Mouse (Mus musculus): ENCODE results near the gene Trim14. TPM values are rescaled to one million over a fixed set of nuclear protein-coding genes. Genes with fewer than 3 reads are reported as not detected.
"Not testable (repeated sequence)": the region's sequence is repeated elsewhere in the genome, so short reads cannot be mapped to it uniquely, and the experiment has no call there.

Gene Trim14
- polyA plus RNA-seq, 1 experiment from 2014 or later, result 8.2 TPM

DNA sequence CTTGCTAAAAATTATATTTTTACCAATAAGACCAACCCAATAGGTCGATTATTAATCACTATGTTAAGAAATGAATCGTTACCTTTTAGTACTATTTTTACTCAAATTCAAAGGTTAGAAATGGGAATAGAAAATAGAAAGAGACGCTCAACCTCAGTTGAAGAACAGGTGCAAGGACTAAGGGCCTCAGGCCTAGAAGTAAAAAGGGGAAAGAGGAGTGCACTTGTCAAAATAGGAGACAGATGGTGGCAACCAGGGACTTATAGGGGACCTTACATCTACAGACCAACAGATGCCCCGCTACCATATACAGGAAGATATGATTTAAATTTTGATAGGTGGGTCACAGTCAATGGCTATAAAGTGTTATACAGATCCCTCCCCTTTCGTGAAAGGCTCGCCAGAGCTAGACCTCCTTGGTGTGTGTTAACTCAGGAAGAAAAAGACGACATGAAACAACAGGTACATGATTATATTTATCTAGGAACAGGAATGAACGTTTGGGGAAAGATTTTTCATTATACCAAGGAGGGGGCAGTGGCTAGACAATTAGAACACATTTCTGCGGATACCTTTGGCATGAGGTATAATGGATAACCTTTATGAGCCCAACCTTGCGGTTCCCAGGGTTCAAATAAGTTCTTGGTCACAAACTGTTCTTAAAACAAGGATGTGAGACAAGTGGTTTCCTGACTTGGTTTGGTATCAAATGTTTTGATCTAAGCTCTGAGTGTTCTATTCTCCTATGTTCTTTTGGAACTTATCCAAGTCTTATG, 39.8 kb upstream of the Trim14 start:
- not testable (repeated sequence) for H3K4me2 ChIP-seq (ENCODE audit: low read depth, low read length); H3K9ac ChIP-seq (ENCODE audit: low read depth, low read length); H3K27ac ChIP-seq (ENCODE audit: low read length); H3K9me3 ChIP-seq (replicated peaks; ENCODE audit: control insufficient read depth, low read length); H3K4me1 ChIP-seq (ENCODE audit: control insufficient read depth, low read depth, low read length); H3K27me3 ChIP-seq (ENCODE audit: control insufficient read depth, insufficient read depth, low read depth, low read length); H3K4me3 ChIP-seq (ENCODE audit: low read depth, low read length); ATAC-seq (ENCODE audit: low read depth); H3K36me3 ChIP-seq (ENCODE audit: control insufficient read depth, insufficient read depth)
- WGBS (ENCODE audit: insufficient replicate concordance), result 24% methylated on average over 6 of the region's 10 CpGs

DNA sequence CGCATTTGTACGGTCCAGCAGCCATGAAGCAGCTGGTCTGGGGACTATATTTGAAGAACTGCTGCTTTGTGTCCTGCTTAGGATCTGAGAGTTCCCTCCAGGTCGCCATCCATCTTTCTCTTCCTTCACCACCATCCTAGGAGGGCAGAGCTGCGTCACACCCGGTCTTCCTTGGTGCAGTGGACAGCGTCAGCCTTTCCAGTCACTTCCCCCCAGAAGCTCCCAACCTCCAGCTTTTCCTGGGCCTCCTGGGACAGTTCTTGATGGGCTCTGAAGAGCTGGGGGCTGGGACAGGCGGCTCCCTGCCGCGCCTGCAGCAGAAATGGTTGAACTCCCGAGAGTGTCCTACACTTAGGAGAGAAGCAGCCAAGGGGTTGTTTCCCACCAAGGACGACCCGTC, 38.9 kb upstream of the Trim14 start:
- Histone ChIP-seq H3K9ac (ENCODE audit: low read depth, low read length) (no peak overlapping the region), H3K4me1 (ENCODE audit: control insufficient read depth, low read depth, low read length) (peaks cover 5% of the 10 kb centered on the region), H3K4me2 (ENCODE audit: low read depth, low read length) (no peak overlapping the region), H3K36me3 (ENCODE audit: control insufficient read depth, insufficient read depth) (no peaks in the 10 kb centered on the region), H3K9me3 (replicated peaks; ENCODE audit: control insufficient read depth, low read length) (no peaks in the 10 kb centered on the region), H3K27me3 (ENCODE audit: control insufficient read depth, insufficient read depth, low read depth, low read length) (no peaks in the 10 kb centered on the region), H3K27ac (ENCODE audit: low read length) (peak overlapping the region; percentile 50; the same call in 1 of the 2 replicates), H3K4me3 (ENCODE audit: low read depth, low read length) (no peak overlapping the region)
- WGBS (ENCODE audit: insufficient replicate concordance), result 19% methylated on average over 10 of the region's 12 CpGs
- ATAC-seq (ENCODE audit: low read depth), result no peak

DNA sequence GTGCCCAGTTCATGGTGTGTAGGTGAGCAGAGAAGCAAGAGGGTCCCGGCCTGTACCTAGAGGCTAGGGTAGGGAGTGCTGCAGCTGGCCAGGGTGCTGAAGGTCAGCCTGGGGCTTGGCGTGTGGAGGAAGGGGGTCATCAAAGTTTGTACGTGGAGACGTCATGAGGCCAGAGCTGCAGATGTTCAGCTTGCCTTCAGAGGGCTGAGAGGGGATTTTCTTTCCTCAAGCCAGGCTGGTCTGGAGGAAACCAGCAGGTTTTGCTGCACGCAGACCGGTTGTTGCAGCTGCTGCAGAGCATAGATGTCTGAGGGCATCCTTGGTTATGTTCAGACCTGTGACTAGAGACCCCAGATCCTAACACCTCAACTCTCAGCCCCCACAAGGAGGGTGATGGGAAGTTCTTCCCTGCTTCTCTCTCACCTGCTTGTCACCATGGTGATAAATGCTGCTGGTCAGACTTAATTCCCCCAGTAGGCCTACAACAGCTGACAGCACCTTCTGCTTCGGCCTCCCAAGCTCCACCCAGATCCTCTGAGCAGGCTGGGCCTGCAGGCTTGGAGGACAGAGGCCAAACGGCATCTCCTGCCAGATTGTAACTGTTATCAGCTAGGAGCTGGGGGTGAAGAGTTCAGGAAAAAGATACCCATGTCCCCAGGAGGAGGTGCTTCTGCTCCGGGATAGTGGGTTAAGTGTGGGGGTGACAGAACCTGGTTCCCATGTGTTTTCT, 38.2 kb upstream of the Trim14 start:
- no peak overlapping the region; the same call in 1 of the 2 replicates for H3K27ac ChIP-seq (ENCODE audit: low read length)
- no peak for ATAC-seq (ENCODE audit: low read depth)

DNA sequence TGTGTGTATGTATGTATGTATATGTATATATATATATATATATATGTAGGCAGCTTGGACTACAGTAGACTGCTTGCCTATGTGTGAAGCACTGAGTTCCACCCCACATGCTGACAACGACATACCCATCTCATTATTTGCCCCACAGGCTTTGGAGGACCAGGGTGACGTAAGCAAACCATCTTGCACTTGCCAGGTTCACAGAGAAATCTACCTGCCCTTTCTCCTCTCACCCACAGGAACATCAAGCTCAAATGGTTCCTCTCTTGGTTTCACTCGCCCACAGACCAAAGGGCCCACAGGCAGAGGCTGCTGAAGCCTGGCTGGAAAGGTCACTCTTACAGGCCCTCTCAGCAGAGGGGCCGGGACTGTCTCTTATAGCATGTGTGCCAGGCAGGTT, 36.7 kb upstream of the Trim14 start:
- 47% methylated on average over 4 of the region's 4 CpGs for WGBS (ENCODE audit: insufficient replicate concordance)
- no peak for ATAC-seq (ENCODE audit: low read depth)

More for the DNA sequence above, 38.2 kb upstream of the Trim14 start:
- Histone ChIP-seq H3K27me3 (ENCODE audit: control insufficient read depth, insufficient read depth, low read depth, low read length) (no peaks in the 10 kb centered on the region), H3K36me3 (ENCODE audit: control insufficient read depth, insufficient read depth) (no peaks in the 10 kb centered on the region), H3K4me2 (ENCODE audit: low read depth, low read length) (no peak overlapping the region), H3K9me3 (replicated peaks; ENCODE audit: control insufficient read depth, low read length) (no peaks in the 10 kb centered on the region), H3K4me1 (ENCODE audit: control insufficient read depth, low read depth, low read length) (peaks cover 5% of the 10 kb centered on the region), H3K9ac (ENCODE audit: low read depth, low read length) (no peak overlapping the region), H3K4me3 (ENCODE audit: low read depth, low read length) (no peak overlapping the region)
- WGBS (ENCODE audit: insufficient replicate concordance), result 28% methylated on average over 9 of the region's 9 CpGs

DNA sequence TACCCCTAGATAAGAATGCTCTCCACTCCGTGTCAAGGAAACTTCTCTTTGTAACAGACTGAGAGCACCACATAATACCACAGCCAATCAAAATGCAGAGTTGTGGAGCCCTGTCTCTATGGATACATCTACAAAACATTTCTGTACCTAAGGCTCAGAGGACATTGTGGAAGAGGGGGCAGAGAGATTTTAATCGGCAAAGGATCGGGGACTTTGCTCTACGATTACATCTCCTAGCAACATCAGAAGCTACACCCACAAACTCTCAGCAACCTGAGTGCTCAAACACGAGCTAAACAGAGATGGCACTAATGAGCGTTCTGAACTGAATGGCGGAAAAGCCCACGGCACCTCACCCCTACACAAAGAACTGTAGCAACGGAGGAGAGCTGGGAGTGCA, 35.8 kb upstream of the Trim14 start:
- Histone ChIP-seq H3K27me3 (ENCODE audit: control insufficient read depth, insufficient read depth, low read depth, low read length) (no peaks in the 10 kb centered on the region), H3K36me3 (ENCODE audit: control insufficient read depth, insufficient read depth) (no peaks in the 10 kb centered on the region), H3K27ac (ENCODE audit: low read length) (no peak overlapping the region), H3K9me3 (replicated peaks; ENCODE audit: control insufficient read depth, low read length) (no peaks in the 10 kb centered on the region), H3K4me1 (ENCODE audit: control insufficient read depth, low read depth, low read length) (peaks cover 5% of the 10 kb centered on the region), H3K4me2 (ENCODE audit: low read depth, low read length) (no peak overlapping the region), H3K4me3 (ENCODE audit: low read depth, low read length) (no peak overlapping the region), H3K9ac (ENCODE audit: low read depth, low read length) (no peak overlapping the region)
- ATAC-seq (ENCODE audit: low read depth), result no peak
- 70% methylated on average over 9 of the region's 9 CpGs for WGBS (ENCODE audit: insufficient replicate concordance)

More for the DNA sequence above, 36.7 kb upstream of the Trim14 start:
- Histone ChIP-seq H3K9me3 (replicated peaks; ENCODE audit: control insufficient read depth, low read length) (no peaks in the 10 kb centered on the region), H3K9ac (ENCODE audit: low read depth, low read length) (no peak overlapping the region), H3K4me3 (ENCODE audit: low read depth, low read length) (no peak overlapping the region), H3K4me2 (ENCODE audit: low read depth, low read length) (no peak overlapping the region), H3K4me1 (ENCODE audit: control insufficient read depth, low read depth, low read length) (peaks cover 5% of the 10 kb centered on the region), H3K27me3 (ENCODE audit: control insufficient read depth, insufficient read depth, low read depth, low read length) (no peaks in the 10 kb centered on the region), H3K27ac (ENCODE audit: low read length) (no peak overlapping the region), H3K36me3 (ENCODE audit: control insufficient read depth, insufficient read depth) (no peaks in the 10 kb centered on the region)

DNA sequence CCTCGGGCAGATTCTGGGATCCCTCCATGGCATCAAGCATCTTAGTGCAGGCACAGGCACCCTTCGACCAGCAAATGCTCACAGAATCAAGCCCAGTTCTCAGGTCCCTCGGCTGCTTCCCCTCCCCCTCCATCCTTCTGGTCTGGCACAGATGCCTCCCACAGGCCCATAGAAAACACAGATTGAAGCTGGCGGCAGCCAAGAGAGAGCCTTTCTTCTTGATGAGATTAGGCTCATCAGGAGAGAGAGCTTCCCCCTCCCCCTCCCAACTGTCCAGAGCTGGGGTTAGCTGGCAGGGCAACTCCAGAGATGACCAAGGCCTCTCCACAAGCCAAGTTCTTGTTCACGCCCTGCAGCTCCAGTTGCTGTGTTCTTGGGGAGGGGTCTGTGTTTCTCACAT, 33.7 kb upstream of the Trim14 start:
- no peak for ATAC-seq (ENCODE audit: low read depth)
- 47% methylated on average over 5 of the region's 5 CpGs for WGBS (ENCODE audit: insufficient replicate concordance)
- H3K9me3 ChIP-seq (replicated peaks; ENCODE audit: control insufficient read depth, low read length), result no peaks in the 10 kb centered on the region
- no peak overlapping the region for H3K27ac ChIP-seq (ENCODE audit: low read length)
- H3K36me3 ChIP-seq (ENCODE audit: control insufficient read depth, insufficient read depth), result no peaks in the 10 kb centered on the region
- no peak overlapping the region for H3K4me3 ChIP-seq (ENCODE audit: low read depth, low read length)
- H3K4me1 ChIP-seq (ENCODE audit: control insufficient read depth, low read depth, low read length), result peaks cover 5% of the 10 kb centered on the region
- H3K4me2 ChIP-seq (ENCODE audit: low read depth, low read length), result no peak overlapping the region
- no peak overlapping the region for H3K9ac ChIP-seq (ENCODE audit: low read depth, low read length)
- no peaks in the 10 kb centered on the region for H3K27me3 ChIP-seq (ENCODE audit: control insufficient read depth, insufficient read depth, low read depth, low read length)

DNA sequence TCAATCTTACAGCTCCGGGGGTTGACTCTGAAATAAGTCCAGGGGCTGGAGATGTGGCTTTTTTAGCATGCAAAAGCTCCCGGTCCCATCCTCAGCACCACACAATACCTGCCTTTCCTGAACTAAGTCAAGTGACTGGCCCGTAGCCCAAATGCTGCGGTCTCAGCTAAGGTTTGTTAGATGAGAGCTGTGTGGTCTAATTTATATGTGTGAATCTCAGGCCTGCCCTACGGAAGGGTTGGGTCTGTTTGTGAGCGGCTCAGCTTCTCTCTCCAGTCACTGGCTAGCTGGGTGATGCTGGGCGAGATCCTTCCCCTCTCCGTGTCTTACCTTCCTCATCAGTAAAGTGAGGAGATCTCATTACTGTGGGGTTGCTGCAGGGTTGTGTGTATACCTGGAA, 32.2 kb upstream of the Trim14 start:
- H3K4me1 ChIP-seq (ENCODE audit: control insufficient read depth, low read depth, low read length), result peaks cover 11% of the 10 kb centered on the region; the same call in 1 of the 2 replicates
- H3K27ac ChIP-seq (ENCODE audit: low read length), result no peak overlapping the region
- H3K27me3 ChIP-seq (ENCODE audit: control insufficient read depth, insufficient read depth, low read depth, low read length), result no peaks in the 10 kb centered on the region
- no peak overlapping the region for H3K9ac ChIP-seq (ENCODE audit: low read depth, low read length)
- no peaks in the 10 kb centered on the region for H3K36me3 ChIP-seq (ENCODE audit: control insufficient read depth, insufficient read depth)
- H3K4me3 ChIP-seq (ENCODE audit: low read depth, low read length), result no peak overlapping the region
- 76% methylated on average over 8 of the region's 8 CpGs for WGBS (ENCODE audit: insufficient replicate concordance)
- no peaks in the 10 kb centered on the region for H3K9me3 ChIP-seq (replicated peaks; ENCODE audit: control insufficient read depth, low read length)
- H3K4me2 ChIP-seq (ENCODE audit: low read depth, low read length), result no peak overlapping the region
- no peak for ATAC-seq (ENCODE audit: low read depth)

DNA sequence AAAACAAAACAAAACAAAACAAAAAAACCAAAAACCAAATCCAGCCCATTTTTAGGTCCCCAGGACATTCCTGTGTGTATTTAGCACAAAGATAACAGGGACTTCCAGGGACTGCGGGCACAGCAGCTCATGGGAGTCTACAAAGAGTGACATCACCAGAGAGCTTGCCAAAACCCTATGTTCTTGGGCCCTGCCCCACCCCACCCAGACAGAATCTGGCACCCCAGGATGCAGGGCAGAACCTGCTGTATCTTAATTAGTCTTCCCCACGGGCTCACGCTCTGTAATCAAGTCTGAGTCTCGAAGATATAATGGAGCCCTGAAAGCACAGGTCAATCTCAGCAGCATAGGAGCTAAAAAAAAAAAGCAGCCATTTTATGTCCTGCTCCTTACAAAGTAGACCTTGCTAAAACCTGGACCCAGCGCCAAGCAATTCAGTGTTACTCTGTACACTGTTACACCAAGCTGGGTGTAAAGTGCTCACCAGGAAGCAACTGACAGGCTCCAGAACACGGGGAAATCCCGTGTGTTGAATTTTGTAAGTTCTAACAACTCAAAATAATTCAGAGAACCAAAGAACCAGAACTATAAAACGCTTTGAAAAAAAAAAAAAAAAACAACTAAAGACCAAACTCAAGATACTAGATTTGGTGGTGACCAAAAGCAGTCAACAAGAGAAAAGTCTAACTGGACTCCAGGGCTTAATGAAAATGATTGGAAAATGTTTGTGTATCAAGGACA, 31.2 kb upstream of the Trim14 start:
- no peaks in the 10 kb centered on the region for H3K36me3 ChIP-seq (ENCODE audit: control insufficient read depth, insufficient read depth)
- no peak overlapping the region for H3K4me3 ChIP-seq (ENCODE audit: low read depth, low read length)
- no peak overlapping the region for H3K4me2 ChIP-seq (ENCODE audit: low read depth, low read length)
- ATAC-seq (ENCODE audit: low read depth), result no peak
- whole genome bisulfite sequencing (ENCODE audit: insufficient replicate concordance), result 39% methylated on average over 8 of the region's 8 CpGs
- peaks cover 11% of the 10 kb centered on the region; the same call in 1 of the 2 replicates for H3K4me1 ChIP-seq (ENCODE audit: control insufficient read depth, low read depth, low read length)
- H3K9me3 ChIP-seq (replicated peaks; ENCODE audit: control insufficient read depth, low read length), result no peaks in the 10 kb centered on the region
- no peak overlapping the region for H3K27ac ChIP-seq (ENCODE audit: low read length)
- H3K9ac ChIP-seq (ENCODE audit: low read depth, low read length), result no peak overlapping the region
- H3K27me3 ChIP-seq (ENCODE audit: control insufficient read depth, insufficient read depth, low read depth, low read length), result no peaks in the 10 kb centered on the region

Measured in liver, embryonic 16.5 days (tissue).